Mouse (Mus musculus) kidney, adult 2 months (tissue): ENCODE results near the gene Sgcd.

Source experiments
- CTCF ChIP-seq: fragments of 200-500 bp; conservative IDR thresholded peaks from 2 replicates; pipeline ENCODE4 v1.5.1; 2011; ENCODE audit warnings: low read depth, mild to moderate bottlenecking, control low read depth, low read length, moderate library complexity, mixed read lengths; ENCODE audit not compliant: insufficient read depth, insufficient read length
- POLR2A ChIP-seq: fragments of 200-500 bp; IDR thresholded peaks from one replicate; pipeline ENCODE4 v1.6.1; 2011; ENCODE audit warnings: low read depth, low read length, control low read depth

DNA sequence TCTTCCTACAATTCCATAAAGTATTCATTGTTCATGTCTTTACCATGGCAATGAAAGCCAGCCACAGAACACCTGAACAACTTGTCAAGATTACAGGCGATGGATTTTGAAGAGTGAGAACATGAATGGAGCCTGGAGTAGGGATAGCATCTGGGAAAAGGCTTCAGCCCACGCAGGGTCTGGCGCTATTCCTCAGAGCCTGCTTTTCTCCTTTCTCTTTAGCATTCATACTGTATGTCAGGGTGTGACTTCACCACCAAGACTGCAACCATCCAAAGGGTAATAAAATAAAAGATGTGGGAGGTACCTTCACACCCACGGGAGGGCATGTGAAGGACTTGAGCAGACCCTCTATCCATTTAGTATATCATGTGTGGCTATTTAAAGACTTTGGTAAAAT, 720.2 kb downstream of the Sgcd start:
- TF ChIP-seq CTCF (no peak), POLR2A (no peak)
